Mouse (Mus musculus) liver, postnatal 0 days (tissue): Measurements from ENCODE around the gene M1ap.

Source experiments
- CTCF ChIP-seq: sonication (generic); IDR thresholded peaks from 2 replicates; pipeline ENCODE4 v1.5.1; 2016; ENCODE audit warnings: antibody characterized with exemption, low read depth
- EP300 ChIP-seq: IDR thresholded peaks from 2 replicates; pipeline ENCODE4 v1.6.1; 2016; ENCODE audit warnings: antibody characterized with exemption, low read depth, mild to moderate bottlenecking

GRCm38 (mm10) chr6:82939167-82939912 is 7.4 kb upstream of the M1ap start, which contains the start of gene Sema4f:
- TF ChIP-seq CTCF (no peak), EP300 (no peak)
